Mouse (Mus musculus) yolk sac, embryonic 10.5 days (tissue): ENCODE measurements around the gene Wipf3.

ENCODE experiments used
- DNase-seq: peaks from one replicate; pipeline ENCODE4 v3.0.0-alpha.2; 2017; ENCODE audit warnings: low spot score

Wipf3 gene

DNA sequence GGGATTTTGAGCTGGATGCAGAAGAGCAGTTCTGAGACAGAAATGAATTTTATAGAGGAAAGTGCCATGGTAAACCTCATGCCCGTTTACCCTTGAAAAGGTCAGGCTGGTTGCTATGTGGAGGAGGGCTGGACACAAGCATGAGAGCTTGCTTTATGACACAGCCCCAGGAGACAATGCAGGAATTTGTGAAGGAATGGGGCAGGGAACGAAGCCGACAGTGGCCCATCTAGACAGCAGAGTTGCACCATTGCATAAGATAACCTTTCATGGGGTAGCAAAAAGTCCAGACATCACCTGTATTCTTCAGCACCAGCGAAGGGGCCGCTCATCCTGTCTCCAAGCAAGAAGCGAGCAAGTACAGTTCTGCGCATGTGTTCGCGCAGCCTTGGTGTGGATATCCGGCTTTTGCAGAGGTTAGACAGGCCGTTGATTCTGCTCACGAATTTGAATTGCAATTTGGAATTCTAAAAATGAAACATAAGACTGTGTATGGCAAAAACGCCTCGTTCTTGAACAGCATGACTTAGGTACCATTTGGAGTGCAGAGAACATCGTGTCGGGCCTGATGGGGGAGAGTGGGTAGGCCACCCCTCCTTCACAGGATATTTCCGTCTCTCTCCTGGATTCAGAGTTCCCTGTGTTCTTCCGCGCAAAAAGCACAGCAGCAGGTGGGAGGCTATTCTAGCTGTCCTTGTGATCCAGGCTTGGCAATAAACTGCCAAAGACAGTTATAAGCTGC, 46.7 kb downstream of the Wipf3 start:
- no peak for DNase-seq

DNA sequence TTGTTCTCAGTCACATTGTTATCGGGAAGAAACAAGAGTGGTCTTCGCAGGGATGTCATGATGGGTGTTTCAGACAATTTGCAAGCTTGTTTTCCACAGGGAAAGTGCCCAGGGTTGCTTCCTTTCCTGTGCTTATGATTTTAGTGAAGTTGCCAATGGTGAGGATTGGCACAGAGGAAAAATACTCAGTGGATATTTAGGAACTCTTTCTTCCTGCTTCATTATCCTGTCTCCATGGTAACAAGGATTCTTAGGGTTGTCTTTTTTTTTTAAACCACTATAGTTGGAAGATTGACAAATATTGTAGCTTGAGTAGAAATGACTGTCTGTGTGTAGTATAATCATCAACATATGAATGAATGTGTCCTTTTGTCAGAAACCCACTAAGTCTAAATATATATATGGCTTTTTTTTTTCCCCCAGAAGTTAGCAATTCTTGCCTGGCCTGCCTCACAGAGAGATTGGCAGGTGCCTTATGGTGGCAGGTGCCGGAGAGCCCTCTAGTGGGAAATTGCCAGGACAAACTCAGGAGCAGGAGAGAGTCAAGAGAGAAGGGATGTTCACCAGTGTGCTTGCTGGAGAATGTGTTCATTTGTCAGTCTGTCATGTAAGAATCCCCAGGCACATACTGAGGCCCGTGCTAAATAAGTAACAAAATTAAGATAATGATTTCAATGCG, 49.4 kb downstream of the Wipf3 start:
- DNase-seq = no peak

DNA sequence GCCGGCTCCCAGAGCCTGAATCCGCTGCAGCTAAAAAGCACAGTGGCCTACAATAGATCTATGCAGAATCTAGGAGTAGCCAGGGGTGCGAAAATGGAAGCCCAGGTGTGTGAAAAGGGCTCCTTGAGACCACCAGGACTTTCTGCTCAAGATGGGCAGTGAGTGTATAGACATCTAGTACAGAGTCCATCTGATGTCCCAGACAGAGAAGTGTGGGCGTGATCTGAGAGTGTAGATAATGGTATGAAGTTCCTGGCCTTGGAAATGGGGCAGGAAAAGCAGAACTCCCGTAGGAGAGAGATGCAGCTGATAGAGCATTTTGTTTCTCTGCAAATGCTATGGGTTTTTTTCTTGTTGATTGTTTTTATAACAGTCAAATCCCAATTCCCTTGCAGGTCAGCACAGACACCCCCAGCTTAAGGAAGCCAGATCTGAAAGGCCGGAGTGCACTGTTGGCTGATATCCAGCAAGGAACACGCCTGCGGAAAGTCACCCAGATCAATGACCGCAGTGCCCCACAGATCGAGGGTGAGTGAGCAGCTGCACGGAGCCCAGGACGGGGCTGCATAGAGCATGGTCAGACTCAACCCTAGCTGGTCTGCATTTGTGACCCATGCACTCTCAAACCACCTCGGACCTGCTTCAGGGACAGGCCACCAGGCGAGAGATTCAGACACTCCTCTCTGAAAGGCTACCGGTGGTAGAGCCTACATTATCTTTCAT, 52.1 kb downstream of the Wipf3 start:
- no peak for DNase-seq

DNA sequence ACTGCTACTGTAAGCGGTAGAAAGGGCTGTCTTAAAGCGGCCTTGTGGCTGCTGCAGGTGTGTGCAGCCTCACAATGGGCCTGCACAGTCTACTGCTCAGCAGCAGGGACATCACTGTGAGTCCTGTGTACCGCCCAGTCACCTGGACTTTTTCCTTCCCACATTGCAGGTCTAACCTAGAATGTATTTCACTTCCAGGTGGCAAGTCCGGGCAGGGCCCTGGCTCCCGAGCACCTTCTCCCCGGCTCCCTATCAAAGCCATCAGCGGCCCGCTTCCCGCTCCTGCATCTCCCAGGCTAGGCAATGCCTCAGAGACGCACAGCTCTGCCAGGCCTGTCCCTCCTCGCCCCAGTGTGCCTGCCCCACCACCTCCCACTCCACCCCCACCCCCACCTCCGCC, 55.6 kb downstream of the Wipf3 start:
- no peak for DNase-seq

DNA sequence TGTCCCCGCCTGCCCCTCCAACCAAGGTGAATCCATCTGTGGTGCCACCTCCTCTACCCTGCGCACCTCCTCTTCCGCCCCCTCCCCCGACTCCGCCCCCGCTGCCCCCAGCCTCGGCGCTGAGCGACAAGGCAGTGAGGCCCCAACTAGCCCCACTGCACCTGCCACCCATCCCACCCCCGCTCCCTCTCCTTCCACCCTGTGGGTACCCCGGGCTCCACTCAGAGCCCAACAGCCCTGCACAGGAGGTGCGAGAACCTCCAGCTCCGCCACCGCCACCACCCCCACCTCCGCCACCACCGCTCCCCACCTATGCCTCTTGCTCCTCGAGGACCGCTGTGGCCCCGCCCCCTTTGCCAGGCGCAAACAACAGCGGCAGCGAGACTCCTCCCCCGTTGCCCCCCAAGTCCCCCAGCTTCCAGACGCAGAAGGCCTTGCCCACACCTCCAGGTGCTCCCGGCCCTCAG, 56.1 kb downstream of the Wipf3 start:
- DNase-seq = no peak

DNA sequence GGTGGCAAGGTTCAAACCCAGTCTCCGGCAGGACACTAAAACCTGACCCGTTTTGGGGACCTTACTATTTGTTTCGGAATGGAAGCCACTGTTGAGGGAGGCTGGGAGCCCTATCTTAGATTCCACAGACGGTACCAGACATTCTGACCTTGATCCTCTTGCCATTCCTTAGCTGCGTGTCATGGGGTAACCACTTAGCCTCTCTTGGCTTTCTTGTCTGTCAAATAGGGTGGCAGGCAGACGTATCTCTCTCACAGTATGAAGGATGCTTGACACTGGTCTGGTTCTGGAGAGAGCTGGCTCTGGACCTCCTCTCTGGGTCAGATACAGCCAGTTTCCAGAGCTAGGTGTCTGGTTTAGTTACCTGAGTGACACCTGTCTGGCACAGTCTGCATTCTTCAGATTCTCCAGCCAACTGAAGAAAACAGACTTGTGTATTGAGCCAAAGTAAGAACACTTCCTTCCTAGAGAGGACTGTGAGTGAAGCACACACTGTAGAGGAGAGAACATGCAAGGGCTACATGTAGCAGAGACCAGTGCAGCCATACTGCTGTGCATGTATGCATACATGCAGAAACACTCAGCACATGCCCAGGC, 56.7 kb downstream of the Wipf3 start:
- no peak for DNase-seq

DNA sequence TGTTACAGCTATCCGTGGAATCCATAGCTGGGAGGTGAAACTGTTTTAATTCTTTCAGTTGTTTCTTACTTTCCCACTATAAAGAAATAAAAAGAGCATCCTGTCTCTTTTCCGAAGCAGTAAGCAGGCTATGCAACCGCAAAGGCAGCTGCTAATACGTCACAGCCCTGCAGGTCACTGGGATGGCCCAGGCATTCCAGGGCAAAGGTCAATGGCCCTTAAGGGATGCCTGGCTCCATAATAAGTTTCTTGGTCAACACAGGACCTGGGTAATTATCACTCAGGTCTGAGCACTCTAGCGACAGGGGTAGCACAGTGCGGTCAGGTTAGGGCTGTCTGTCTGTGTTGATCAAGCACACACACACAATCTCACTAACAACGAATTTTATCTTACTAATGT, 61.7 kb downstream of the Wipf3 start:
- DNase-seq = peak; percentile 69

DNA sequence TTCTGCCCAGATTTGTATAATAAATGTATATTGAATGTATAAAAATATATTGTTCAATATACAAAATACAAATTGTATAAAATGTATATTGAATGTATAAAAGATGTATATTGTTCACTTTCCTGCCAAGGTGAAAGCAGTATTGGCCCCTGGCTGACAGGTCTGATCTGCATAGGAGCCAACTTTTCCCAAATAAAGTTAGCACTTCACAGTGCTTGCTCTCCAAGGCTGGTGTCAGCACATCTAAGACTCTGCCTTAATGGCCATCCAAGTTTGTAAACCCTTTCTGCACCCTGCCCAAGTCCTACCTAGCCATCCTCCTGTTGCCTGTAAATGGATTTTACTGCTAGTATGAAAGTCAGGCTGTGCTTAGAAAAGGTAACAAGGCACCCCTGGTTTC, 64.7 kb downstream of the Wipf3 start:
- DNase-seq = no peak

DNA sequence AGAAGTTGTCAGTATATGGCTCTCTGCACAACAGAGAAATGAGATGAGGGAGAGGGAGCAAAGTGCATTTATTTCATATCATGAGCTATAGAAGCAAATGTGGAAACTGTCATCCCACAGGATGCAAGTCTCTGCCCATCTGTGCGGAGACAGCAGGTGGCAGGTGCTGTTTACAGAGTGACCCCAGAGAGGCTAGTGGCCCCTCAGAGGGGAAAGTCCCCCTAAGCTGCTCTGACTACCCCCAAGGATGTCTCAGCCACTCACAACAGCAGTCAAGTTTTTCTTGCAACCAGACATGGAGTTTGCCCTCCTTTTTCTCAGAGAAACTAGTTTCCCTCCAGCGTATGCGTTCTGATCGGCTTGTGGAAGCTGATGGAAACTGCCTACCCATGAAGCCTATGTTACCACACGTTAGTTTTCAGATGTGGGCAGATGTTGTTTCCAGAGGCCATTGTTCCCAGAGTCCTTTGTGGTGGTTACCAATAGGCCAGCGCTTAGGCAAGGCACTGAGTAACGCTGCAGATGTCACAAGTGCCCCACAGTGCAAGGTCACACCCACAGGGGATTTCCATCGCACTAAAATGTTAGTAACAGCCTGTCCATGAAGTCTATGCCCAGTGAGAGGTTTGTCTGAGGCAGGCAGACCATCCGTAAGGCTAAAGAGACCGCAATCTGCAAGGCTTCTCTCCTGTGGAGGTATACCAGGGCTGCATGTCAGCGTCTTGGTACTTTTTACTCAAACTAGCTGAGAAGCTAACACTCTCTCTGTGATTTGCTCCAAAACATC, 65.4 kb downstream of the Wipf3 start:
- DNase-seq = no peak

DNA sequence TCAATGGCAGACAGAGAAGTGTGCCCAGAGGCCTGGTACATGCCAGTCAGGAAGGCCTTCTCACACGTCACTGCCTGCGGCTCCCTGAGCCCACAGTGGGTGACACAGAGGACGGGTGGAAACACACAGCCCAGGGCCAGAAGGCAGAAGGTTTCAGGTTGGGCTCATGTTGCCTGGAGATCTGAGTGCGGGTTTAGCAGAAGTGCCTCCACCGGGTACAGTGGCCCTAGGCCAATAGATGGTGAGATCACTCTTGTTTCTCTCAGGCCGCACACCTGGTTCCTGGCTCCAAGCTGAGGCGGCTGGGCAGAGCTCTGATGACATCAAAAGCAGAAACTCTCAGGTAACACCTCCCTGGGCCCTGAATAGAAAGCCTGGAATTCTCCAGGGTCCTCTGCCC, 66.8 kb downstream of the Wipf3 start:
- DNase-seq = no peak

DNA sequence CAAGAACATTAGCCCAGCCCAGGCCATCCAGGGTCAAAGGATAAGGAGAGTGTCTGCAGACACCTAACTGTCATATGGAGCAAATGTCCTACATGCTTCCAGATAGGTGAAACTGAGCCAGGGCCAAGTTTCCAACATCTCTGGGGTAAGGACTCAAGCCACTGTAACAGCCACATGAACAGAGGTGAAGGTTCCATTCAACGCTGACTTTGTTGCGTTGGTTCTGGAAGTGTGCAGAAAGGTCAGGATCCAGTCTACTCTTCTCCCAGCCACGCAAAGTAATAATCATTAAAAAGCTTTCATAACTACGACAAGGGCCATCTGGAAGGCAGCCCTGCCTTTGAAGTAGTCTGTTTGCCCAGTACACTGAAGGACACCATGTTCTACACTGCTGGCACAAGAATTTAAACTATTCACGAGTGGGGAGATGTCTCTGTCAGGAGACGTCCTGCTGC, 73.3 kb downstream of the Wipf3 start:
- DNase-seq = no peak

DNA sequence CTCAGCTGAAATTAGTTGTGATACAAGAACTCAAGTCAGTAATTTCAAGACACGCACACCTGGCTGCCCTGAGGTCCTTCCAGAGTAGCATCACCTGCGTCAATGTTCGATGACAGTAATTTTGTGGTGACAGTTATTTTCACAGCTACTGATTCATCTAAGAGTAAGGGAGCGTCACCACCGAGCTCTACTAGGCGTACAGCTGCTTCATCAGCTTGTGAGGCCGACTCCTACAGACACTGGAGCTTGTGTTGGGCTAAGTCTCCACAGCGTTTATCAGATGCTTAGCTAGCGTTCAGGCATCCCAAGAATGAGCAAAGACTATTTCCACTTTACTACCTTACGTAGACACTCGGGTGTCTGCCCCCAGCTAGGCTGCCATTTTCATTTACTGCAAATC, 76.9 kb downstream of the Wipf3 start:
- DNase-seq = no peak

DNA sequence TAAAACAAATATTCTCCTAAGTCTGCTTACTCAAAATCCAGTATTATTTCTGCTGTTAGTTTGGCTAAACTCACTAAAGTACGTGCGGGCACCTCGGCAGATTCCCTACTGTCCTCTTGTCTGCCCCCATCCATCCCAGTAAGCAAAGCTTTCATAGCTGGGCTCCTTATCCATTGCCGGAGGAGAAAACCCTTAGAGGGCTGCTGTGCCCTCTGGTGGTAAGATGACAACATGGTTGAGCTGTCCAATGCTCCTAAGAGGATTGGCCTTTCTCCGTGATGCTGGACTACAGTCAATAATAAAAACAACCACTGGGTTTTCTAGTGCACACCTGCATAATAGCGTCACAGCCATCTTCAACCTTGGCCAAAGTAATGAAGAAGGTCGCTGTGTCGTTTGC, 77.6 kb downstream of the Wipf3 start:
- DNase-seq = peak; percentile 24

DNA sequence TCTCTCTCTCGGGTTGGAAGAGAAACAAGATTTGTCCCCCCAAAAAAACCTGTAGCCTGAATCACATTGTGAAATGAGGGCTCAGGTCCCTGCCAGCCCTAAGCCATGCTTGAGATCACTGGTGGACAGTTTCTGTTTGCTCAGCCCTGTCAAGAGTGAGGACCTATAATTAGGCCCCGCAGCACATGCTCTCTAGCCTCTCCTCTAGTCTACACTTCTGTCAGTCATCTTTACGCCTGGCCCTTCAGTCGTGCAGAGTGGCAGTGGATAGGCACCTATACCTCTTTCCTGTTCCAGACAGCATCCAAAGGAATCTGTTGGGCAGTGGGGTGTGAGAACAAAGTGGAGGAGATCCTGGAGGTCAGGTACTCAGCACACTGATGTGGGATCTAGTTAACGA, 78.4 kb downstream of the Wipf3 start:
- no peak for DNase-seq

DNA sequence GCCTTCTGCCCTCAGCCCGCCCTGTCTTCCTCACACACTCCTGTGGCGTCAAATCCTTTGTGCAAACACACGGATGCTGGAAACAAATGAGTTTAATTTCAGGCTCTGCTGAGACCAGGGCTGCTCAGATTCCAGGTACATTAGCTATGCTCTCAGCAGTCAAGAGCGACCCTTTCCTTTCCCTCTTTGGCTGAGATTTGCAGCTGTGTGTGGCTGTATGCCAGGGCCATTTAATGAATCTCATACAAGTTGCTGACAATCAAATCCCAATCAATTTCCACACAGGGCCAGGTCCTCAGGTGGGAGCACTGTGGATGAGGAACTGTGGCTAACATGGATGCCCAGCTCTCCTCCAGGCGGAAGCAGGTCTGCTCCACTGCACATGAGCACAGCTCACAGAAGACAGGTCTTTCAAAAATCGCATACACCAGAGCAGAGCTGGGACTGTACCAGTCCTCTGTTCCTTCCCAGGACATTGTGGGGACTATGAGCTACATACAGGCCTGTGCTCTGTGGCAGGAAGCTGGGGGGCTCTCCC, 78.9 kb downstream of the Wipf3 start:
- DNase-seq = no peak

DNA sequence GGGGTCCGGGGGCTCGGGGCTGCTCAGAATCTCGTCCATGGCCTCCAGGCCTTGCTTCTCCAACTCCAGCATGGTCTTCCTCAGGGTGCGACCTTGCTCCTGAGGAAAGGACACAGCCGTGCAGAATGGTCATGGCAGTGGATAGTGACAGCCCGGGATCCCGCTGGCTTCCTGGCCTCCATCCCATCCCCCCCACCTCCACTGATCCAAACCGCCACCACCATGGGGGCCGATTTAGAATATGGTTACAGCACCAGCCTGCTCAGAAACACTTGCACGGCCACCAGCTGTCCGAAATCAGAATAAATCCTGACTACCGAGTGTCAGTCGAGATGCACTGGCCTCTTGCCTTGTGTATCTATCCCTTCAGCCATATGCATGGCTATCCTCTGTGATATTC, 79.9 kb downstream of the Wipf3 start:
- DNase-seq = no peak

DNA sequence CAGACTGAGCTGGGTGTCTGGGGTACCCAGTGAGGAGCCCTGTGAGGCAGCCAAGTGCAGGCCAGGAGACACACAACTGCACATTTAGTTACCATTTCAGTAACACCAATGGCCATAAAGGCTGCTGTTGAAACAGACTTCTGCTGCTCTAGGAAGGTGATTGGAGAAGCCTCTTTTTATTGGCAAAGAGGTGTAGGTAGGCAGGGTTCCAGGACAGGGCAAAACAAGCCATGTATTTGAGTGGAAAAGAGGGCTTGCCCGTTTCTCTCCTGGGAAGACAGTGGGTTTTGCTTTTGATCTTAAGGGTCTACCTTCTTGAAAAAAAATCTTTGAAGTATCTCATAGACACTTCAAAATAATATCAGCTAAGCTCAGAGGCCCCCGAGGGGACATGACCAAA, 82.9 kb downstream of the Wipf3 start:
- no peak for DNase-seq

DNA sequence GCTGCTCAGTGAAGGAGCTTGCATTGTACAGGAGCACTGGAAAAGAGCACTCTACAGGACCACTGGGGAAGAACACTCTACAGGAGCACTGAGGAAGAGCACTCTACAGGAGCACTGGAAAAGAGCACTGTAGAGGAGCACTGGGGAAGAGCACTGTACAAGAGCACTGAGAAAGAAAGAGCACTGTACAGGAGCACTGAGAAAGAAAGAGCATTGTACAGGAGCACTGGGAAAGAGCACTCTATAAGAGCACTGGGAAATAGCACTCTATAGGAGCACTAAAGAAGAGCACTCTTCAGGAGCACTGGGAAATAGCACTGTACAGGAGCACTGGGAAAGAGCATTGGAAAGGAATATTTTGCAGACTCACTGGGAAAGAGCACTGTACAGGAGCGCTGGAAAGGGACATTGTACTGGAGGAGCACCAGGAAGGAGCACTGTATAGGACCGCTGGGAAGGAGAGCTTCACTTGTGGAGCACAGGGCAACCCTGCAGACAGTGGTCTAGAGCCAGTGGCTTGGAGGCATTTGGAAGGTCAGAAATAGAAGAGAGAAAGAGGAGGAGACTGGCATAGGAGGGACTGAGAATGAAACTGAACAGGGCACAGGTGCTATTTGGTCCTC, 87.2 kb downstream of the Wipf3 start:
- no peak for DNase-seq

DNA sequence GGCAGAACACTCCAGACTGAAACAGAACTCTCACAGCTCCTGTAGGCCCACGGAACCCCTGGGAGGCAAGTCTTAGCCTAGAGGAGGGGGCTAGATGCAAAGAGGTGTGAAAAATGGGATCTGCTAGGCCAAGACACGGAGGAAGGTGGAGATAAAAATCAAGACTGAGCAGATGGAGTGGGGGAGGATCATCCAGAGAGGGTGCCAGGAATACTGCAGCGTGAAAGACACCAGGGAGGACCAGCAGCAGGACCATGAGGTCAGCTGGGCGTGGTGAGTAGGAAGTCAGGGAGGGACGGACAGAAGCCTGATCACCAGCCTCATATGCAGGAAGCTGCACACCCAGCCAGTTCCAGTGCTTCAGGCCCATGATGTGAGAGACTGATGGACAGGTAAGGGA, 89.4 kb downstream of the Wipf3 start:
- DNase-seq = no peak

DNA sequence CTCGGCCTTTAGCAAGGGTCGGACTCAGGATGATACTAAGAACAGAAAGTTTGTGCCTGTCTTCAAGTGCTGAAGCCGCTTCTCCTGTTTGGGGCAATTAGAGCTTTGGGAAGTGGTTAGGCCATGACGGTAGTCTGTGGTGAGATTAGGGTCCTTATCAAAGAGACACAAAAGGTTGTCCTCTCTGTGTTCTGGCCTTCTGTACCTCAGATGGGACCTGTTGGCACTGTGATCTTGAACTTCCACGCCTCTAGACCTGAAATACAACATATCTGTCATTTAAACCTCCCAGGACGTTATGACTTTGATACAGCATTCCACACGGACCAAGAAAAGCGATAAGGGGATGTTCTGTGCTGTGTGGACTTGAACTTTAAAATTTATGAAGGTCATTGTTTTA, 99.3 kb downstream of the Wipf3 start:
- no peak for DNase-seq

DNA sequence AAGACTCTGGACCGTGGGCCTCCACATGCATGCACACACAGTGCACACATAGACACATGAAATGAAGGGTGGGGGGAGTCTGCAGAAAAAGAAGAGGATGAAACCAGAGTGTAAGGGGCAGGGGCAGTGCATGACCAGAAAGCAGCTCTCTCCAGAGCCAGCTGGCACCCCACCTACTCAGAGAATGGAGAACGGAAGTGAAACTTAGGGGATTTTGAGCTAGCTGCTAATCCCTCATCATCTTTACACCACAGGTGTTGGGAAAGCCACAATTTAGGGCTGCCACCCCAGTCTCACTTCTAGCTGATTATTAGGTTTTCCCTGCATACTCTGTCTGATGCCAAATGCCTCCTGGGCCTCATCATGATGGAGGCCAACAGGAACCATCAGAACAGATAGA, 100.8 kb downstream of the Wipf3 start:
- no peak for DNase-seq
